Mouse (Mus musculus): Measurements from ENCODE around the gene Ggcx.
"Not testable (repeated sequence)": the region's sequence is repeated elsewhere in the genome, so short reads cannot be mapped to it uniquely, and the experiment has no call there.

Ggcx gene

DNA sequence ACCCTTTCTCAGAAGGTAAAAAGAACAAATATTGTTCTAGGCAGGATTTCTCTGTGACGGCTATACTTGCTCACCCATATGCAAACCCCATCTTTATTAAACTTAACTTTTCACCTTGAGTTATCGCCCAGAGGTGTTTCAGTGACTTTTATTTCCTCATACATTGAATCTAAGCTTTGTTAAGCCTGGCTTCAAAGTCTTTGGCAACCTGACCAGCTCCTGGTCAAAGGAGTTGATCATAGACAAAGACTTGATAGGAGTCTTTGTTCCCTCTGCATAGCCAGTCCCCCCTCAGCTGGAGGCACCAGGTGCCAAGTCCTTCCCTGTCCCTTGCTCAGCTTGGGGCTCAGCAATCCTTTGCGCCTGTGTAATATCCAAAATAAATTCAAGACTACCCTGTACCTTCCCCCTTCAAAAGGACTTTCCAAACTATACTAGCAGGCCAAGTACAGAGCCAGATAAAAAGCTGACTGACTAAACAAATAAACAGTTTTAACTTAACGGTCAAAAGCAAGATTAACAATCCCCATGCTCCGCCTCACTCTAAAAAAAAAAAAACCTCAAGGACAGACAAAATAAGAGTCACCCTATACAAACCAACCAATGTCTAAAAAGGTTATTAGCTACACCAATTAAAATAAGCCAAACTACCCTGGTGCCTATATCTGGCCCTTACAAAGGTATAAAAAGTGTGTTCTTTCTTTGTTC, 48.6 kb downstream of the Ggcx start:
- DNase-seq (ENCODE audit: low spot score) = not testable (repeated sequence)

DNA sequence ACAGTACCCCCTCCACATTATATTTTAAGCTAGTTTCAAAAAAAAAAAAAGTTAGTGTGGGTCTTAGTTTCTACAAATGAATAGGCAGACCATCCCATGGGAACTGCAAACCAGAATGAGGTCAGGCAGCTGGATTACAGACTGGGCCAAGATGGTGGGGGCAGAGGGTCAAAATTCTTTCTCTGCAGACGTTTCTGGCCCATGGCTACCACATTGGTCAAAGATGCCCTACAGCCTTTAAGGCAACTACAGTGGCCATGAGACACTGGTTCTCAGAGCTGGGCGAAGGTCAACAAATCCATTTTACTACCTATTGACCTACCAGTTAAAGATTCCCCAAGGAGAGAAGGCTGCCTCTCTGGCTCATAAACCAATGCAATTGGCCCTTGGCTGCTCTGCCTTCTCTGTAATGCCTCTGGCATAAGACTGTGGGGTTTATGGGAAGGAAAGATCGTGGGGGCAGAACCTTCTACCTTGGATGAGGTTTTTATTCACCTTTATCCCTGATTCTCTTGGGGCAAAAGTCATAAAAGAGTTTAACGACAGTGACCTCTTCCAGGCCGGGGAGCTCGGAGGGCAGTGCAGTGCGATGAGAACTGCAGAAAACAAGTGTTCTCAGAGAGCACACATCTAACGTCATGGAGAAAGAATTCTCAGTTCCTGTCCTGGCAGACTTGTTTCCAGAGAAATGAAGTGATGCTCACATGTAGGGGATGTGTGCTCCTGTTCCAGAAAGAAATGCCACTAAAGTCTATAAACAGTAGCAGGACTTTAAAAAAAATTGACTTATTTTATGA, 51.5 kb downstream of the Ggcx start:
- no peak for DNase-seq (ENCODE audit: low spot score)

- DNase-seq (ENCODE audit: low spot score) = no peak
Measured at GRCm38 (mm10) chr6:72466171-72466570, 52.1 kb downstream of the Ggcx start.

GRCm38 (mm10) chr6:72473264-72474041, 59.3 kb downstream of the Ggcx start:
- DNase-seq (ENCODE audit: low spot score) = no peak

DNA sequence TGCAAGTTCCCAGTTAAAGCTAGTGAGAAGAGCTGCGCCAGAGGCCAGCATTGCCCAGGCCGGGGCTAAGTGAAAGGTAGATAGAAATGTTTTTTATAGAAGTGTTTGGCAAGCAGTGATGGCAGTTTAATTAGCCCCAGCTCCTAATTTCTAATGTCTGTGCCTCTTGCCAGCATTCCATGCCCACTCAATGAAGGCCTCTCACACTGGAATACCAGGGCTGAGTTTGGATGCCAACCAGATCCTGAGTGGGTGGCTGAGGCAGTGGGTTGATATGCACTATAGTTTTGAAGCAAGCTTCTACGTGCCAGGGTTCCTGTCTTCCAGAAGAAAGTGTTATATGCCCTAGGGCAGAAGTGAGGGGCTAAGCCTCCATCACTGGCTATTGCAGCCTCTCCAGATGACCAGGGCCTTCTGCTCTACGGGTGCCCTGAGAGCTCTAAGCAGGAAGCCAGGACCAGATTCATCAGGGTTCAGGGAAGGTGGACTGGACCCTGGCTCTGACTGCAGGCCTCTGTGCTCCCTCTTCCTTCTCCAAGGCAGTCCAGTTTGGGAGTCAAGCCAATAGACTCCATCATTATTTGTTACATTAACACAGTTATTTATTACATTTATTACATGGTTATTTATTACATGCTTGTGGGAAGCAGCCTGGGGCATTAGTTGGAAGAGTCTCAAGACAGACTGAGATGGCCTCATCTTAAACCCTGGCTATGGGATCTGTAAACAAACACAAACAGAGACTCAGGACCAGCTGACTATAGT, 61.3 kb downstream of the Ggcx start:
- DNase-seq (ENCODE audit: low spot score) = no peak

DNA sequence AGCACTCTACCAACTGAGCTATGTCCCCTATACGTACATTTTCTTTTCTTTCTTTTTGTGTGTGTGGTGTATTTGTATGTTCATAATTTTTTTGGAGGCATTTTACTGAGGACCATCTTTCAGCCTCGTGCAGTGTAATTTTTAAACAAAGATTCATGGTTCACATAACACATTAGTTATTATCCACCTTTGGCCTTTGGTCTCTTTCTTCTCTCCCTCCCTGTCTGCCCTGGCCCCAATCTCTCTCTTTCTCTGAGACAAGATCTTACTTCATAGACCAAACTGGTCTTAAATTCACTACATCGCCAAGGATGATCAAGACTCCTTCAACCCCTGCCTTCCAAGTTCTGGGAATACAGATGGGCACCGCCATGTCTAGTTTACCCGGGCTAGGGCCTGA, 62.7 kb downstream of the Ggcx start:
- DNase-seq (ENCODE audit: low spot score) = no peak

- DNase-seq (ENCODE audit: low spot score) = no peak
Measured at GRCm38 (mm10) chr6:72477621-72478020, 63.5 kb downstream of the Ggcx start.

DNA sequence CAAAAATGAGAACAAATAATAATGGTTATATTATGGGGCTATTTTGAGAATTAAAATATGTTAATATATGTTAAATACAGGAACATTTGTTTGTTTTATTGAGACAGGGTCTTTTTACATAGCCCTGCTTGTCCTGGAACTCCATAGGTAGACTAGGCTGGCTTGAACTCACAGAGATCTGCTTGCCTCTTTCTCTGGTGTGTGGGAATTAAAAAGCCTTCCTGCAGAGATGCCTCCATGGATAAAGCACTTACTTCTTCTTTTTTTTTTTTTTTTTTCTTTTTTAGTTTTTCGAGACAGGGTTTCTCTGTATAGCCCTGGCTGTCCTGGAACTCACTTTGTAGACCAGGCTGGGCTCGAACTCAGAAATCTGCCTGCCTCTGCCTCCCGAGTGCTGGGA, 64.6 kb downstream of the Ggcx start:
- DNase-seq (ENCODE audit: low spot score) = not testable (repeated sequence)

DNA sequence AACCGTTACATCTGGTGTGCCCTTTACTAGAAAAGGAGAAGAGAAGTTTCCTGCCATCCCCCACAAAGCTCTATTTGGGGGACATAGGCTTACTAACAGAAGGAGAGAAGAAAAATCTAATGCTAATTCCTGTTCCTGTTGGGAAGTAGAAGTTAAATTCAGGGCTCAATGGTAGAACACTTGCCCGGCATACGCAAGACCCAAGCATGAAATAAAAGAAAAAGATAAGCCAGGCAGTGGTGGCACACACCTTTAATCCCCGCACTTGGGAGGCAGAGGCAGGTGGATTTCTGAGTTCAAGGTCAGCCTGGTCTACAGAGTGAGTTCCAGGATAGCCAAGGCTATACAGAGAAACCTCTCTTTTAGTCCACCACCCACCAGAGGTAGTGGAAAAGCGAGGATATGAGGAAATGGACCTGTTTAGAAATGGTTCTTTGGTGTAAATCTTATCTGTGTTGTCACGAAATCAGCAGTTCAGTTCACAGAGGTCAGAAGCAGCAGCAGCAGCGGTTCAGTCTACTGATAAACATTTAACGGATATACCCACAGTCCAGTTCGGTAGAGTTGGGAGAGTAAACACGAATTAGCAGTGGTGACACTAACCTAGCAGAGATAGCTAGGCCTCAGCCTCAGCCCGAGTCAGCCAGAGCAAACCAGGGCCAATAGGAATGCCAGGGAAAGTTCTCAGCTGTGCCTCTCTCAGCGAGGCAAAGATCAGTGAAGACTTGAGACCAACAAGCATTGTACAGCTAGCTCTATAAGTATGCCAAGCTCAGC, 65.7 kb downstream of the Ggcx start:
- DNase-seq (ENCODE audit: low spot score) = no peak

DNA sequence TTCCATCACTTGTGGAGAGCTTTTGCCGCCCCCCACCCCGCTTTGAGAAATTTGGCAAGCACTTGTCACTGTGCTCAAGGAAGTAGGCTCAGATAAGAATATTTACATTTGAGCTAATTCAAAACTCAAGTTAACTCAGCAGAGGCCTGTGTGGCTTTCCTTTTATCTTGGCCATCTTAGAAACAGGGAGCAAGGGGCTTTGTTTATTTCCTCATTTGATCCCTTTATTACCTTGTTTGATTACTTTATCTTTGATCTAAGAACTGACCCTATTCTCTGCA, 66.3 kb downstream of the Ggcx start:
- no peak for DNase-seq (ENCODE audit: low spot score)
